Mouse (Mus musculus) heart, adult 9 months (tissue): ENCODE data around the gene Pitpna.
"Not testable (repeated sequence)": the region's sequence is repeated elsewhere in the genome, so short reads cannot be mapped to it uniquely, and the experiment has no call there.

Experiments used
- DNase-seq, 2 experiments: peaks; one replicate each; pipeline ENCODE4 v3.0.0; 2022; ENCODE audit warnings: low spot score in 2 of 2

Gene Pitpna

DNA sequence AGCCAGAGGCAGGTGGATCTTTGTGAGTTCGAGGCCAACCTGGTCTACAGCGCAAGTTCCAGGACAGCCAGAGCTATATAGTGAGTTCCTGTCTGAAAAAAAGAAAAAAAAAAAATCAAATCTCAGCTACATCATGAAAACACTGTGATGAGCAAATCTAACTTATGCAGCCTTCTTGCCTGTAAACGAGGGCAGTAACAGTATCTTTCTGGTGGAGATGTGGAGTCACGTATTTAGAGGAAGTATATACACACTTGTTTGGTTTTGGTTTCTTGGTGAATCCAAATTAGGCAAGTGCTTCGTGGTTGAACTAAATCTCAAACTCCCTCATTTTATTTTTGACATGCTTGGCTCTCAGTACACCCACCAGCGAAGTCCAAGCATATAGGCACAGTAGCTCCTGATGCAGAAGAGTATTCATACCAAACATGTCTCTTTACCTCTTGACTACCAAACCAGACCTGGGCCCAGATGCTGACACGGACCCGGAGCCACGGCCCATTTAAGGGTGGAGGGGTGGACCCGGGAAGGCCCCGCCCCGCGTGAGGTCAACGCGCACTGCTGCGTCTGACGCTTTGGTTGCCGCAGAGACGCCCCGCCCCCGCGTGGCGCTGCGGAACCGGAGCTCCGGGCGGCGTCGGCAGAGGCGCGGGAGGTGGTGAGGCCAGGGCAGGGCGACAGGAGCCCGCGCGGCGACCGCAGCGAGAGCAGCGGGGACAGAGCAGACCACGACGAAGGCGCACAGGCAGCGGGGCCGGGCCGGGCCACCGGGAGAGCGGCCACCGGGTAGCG lies at the start of gene Pitpna:
Gene Pitpna, plus strand, starts transcription at position 605 of the 792 bp plus-strand sequence.
- peak; percentile 95 for DNase-seq

DNA sequence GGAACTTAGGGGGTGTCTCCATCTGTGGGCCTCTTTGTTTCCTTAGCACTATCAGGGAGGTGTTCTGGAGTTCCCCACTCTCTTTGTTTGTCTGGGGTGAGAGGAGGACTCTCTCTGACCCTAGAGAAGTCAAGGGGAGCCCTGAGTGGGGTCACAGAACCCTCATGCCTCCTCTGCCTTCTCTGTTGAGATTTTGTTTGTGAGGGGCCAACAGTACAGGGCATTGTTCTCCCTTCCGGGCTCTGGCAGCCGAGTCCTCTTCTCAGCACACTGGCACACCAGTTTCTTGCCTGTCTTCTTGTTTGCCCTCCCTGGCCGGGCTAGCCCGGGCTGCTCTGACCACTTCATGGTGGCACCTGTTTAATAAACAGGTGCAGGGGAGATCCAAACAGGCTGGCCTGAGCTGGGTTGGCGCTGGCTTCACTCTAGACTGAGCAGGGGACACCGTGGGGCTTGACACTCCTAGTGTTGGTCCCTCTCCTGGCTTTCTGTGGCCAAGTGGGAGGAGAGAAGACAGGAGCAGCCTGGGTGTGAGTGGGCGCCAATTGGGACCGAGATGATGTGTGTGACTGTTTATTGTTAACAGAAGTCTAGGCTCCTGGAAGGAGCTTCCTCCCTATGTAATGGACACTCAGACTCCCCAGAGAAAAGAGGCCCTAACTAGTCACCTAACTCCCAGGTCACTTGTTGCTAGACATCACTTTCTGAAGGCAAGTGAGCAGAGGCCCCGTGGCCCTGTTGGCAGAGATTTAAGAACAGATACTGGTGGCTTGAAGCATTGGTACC lies 49.5 kb upstream of the Pitpna start:
- DNase-seq = no peak

GRCm38 (mm10) chr11:75538970-75539299 lies 49.0 kb upstream of the Pitpna start:
- no peak for DNase-seq

DNA sequence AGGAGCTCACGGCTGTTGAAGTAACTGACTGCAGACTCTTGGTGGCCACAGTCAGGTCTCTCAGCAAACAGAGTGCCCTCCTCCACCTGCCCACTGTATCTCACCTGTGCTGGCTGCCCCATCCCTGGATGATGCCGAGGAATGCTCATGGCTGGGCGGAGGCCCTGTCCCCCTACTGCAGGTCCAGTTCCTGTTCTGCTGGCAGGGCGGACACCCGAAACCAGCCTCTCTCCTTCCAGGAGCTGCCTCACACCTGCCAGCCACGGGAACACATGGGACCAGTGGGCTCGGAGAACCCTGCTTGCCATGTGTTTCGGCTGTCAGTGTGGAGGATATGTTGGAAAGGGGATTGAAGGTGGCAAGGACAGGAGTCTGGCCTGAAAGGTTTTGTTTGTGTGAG lies 47.7 kb upstream of the Pitpna start:
- DNase-seq = no peak

GRCm38 (mm10) chr11:75540710-75541581 lies 47.0 kb upstream of the Pitpna start:
- DNase-seq = no peak

DNA sequence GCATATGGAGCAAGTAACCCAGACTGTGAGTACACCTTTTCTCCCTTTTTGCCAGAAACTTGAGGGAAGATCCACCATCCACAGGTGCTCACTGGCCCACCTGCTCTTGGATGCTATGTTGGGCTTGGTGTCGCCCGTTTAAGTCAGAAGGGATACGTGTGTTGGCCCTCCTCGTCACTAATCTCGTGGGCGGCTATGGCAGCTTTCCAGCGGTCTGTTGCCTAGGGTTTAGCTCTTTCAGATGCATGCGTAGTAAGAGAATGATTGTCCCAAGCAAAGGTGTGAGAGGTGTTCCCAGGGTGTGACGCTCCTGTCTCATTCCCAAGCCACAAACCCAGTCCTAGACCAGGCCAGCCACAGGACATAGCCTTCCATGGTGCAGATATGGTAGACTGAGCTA lies 43.2 kb upstream of the Pitpna start:
- DNase-seq = no peak

- DNase-seq = no peak
Observed at GRCm38 (mm10) chr11:75546057-75546456, 41.8 kb upstream of the Pitpna start.

GRCm38 (mm10) chr11:75549658-75550111 lies 38.2 kb upstream of the Pitpna start:
- DNase-seq = peak; percentile 42 to 54

DNA sequence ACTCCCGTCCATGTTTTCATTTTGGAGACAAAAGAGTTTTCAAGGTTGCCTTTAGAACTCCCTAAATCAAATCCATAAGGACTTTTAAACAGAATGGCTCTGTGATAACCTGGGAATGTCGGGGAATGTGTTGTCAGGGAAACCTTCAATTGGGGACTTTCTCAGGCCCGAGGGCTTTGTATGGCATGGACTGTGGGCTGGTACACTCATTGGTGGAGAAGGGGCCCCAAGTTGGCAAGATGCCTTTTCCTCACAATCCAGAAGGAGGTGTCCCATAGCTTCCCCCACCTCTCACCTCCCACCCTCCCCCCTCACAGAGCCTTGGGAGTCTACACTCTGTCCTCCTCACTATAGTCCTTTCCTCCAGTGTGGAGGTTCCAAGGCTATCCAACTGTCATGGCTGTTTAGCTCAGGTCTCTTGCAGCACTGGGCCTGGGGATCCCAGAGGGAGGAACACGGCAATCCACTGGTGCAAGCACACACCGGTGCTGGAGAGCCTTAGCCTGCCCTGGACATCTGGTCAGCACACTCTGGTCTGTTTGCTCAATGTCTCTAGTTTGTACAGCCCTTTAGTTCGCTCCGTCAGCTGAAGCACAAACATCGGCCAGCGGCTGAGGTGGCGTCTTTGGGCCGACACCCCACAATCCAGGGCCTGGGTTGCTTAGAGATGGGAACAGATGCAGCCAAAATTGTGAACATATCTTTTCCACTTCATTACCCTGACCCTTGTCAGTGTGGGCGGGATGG lies 37.5 kb upstream of the Pitpna start:
- peak; percentile 66 to 76 for DNase-seq

DNA sequence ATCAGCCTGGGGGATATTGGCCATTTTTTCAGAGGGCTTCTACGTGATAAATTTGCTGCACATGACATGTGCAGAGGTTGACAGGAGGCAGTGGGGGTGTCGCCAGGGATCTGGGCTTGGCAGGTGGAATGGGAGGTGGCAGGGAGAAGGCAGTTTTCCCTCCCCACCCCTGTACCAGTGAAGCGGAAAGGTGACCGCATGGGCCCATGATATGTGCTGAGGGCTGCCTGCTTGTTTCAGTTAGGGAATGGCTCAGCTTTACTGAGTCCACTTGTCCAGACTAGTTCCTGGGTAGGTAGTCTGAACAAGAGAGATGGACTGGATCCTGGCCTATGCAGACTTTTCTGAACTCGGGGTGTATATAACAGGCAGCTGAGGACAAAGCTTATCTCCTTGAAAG lies 36.6 kb upstream of the Pitpna start:
- DNase-seq = no peak

- peak; percentile 81 to 82 for DNase-seq
Observed at GRCm38 (mm10) chr11:75551961-75552441, 35.9 kb upstream of the Pitpna start.

DNA sequence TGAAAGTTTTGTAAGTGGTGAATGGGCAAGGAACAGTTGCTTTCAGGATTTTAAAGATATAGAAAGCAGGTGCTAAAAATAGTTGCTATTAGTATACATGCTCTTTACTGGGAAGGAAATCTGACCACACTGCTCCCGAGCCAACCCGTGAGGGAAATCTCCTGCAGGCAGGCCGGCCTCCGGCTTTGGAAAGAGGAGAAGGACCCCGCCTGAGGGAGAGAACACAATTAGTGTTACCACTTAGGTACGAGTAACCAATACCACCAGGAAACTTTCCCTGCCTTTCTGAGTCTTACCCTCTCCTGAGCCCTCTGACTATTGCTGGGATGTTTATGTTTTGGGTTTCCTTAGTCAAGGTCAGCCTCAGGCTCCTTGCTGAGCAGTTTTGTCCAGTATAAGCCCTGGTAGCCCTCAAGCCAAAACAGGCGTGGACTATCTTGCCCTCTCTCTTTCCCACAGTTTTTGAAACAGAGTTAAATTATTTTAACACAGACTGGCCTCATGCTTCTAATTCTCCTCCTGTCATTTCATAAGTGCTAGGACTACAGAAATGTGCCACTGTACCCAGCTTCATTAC lies 34.9 kb upstream of the Pitpna start:
- DNase-seq = no peak

DNA sequence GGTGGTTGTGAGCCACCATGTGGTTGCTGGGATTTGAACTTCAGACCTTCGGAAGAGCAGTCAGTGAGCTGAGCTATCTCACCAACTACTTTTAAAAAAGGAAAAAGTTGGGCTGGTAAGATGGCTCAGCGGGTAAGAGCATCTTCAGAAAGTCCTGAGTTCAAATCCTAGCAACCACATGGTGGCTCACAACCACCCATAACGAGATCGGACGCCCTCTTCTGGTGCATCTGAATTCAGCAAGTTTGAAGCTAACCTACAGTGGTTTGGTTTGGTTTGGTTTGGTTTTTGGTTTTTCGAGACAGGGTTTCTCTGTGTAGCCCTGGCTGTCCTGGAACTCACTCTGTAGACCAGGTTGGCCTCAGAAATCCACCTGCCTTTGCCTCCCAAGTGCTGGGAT lies 31.9 kb upstream of the Pitpna start:
- not testable (repeated sequence) for DNase-seq

DNA sequence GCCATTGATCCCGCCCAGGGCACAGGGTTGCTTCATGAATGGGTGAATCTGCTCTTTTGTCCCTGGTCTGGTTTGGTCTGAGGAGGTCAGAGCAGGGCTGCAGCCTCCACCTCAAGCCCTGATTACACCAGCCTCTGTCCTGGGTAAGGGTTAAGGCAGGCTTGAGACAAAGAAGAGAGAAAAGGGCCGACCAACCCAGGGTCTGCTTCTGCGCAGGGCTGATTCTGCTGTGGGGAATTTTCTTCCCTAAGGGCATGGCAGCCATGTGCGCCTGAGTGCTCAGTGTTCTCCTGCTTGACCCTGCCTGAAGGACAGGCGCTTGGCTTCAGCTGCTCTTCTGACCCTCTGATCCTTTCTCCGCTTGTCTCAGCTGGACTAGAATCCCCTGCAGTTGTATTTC lies 30.8 kb upstream of the Pitpna start:
- no peak for DNase-seq

- no peak for DNase-seq
Observed at GRCm38 (mm10) chr11:75558101-75558500, 29.8 kb upstream of the Pitpna start.

- DNase-seq = no peak
Observed at GRCm38 (mm10) chr11:75559870-75560504, 27.9 kb upstream of the Pitpna start.

GRCm38 (mm10) chr11:75560530-75561409 lies 27.1 kb upstream of the Pitpna start:
- DNase-seq = no peak

DNA sequence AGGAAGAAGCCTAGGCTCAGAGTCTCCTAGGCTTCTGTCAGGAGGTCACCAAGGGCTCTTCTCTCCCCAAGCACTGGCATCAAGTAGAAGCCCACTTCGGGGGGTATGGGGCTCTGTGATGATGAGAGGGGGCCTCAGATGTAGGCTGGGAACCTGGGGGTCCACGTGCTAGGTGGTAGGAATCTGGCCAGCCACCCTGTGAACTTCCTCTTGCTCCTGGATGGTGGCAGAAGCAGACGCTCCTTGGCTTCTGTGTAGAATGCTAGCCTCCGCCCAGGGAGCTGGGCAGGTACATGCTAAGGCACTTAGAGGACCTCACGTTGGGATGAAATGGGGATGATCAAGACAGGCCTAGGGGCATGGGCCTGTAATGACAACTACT lies 26.5 kb upstream of the Pitpna start:
- DNase-seq = no peak

DNA sequence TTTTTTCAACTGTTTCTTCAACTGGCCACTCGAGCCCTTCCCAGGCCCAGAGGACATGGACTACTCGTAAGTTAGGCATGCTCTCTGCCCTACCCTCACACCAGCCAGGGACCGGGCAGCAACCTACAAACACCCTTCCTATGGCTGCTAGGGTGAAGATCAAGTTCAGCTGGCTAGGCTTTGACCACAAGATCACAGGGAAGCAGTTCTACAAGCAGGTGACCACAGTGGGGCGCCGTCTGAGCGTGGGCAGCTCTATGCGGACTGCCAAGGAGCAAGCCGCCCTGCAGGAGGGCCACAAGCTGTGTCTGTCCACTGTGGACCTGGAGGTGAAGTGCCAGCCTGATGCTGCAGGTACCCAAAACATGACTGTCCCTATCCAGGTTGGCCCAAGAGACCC lies 25.1 kb upstream of the Pitpna start:
- no peak for DNase-seq
